Mouse (Mus musculus): ENCODE measurements around the gene Arhgap9.

- TF ChIP-seq POLR2A (IDR thresholded peaks at IDR 0.05; ENCODE audit: borderline replicate concordance, low read depth, low read length) (no peak), CTCF (IDR thresholded peaks at IDR 0.05; ENCODE audit: low read depth, low read length) (no peak)
These were observed 29.7 kb upstream of the Arhgap9 start for GRCm38 (mm10) chr10:127291881-127292638.

Measured in bone marrow macrophage, adult 2 months (primary cell).